Mouse (Mus musculus) R1 (cell line): Measurements from ENCODE around the gene Klhdc4.

ENCODE experiments used
- DNase-seq: peaks from one replicate; pipeline ENCODE4 v3.0.0-alpha.2; 2018; ENCODE audit warnings: low read depth, low spot score

Klhdc4 gene

DNA sequence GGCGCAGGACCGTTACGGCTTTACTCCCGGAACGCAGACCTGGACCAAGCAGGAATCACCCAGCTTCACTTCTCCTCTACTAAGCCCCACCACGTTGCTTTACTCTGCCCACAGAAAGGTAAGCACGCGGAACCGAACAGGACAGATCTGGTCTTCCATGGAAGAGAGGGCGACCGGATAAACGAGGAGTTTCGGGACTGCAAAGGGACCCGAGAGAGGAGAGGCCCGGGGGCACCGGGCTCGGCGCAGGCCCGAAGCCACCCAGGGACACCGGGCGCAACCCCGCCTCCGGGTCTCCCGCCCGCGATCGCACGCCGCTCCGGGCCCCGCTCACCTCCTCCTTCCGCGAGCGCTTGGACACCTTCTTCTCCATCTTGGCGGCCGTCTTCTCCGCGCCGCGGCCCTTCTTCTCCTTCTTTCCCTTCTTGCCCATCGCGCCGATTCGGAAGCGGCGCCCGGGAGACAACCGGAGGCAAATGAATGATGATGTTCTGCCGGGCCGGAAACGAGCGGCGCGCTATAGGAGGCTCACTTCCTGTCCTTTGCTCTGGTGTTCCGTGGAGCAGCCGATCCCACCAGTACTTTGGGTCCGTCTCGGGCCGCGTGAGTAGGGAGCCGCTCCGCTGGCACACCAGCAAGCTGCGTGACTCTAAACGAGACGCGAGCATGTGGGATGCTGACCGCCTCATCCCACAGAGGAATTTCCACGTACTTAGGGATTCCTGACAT, at the start of gene Klhdc4:
Klhdc4 (minus strand) TSS at position 522 of the 729 bp plus-strand sequence.
- DNase-seq, result peak; percentile 95

DNA sequence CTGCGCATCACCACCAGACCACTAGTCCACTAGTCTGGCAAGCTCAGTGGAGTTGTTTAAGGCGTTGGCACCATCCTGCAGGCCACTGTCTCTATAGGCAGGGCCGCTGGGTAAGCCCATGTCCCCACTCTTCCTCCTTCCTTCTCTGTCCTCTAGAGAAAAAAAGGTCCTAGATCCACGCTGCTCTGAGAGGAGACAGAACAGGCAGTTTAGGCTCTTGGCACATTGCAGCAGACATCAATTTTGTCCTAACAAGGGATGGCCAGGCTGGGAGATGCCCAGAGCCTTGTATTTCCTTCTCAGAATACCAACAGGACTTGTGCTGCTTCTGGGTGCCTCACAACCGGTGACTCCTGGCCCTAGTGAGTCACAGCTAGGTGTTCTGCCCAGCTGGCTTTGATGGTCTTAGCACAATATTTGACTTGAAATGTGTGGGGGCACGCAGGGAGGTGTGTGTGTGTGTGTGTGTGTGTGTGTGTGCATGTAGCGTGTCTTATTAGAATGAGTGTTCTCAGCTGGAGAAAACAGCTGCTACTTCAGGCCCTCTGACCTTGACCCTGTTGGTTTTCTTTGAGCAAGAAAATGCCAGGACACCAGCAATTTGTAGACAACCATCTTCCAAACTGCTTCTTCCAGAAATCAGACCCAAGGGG, 48.6 kb upstream of the Klhdc4 start:
- no peak for DNase-seq

DNA sequence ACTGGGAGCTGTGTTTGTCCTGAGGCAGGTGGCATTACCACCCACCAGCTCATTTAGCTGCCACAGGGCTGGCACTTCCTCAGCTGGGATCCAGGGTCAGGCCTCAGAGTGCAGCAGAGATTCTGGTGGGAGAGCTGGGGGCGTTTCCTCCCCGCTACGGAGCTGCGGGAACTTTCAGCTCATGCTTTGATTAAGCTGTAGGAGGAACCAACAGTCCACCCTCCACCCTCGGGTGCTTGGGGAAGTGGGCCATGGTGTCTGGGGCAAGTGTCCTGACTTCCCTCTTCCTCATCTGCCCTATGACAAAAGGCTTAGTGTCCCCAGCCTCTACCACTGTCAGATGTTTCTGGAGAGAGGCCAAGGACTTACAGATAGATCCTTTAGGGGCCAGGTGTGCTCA, 47.8 kb upstream of the Klhdc4 start:
- DNase-seq, result no peak

DNA sequence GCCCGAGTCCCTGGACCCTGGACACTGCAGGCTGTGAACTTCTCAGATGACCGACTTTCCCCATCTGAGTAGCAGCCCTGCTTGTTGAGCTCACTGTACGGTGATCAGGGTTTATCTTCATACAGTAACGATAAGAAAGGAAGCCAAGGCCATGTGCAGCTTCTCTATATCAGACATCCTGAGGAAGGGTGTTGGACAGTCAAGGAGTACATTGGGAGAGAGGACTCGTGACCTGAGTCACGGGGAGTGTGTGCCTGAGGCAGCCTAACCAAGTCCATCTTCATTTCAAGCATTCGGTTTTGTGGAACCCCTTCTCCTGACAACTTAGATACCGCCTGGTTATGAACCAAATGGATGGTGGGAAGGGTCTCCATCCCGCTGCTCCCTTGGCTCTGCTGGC, 46.1 kb upstream of the Klhdc4 start:
- no peak for DNase-seq

DNA sequence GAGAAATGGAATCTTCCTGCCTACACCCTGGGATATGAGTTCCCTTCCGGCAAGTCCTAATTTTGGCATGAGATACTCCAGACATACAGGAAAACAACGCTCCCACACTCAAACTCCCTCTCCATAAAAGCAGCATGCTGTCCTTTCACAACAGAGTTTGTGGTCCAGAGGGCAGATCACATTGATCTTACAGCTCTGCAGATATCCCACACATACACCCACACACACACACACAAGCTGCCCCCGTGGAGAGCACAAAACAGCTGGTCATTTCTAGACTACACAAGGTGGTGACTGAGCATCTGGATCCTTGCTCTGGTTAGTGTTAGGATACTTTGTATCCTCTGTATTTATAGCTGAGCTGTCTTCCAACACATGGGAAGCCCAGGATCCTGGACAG, 45.7 kb upstream of the Klhdc4 start:
- no peak for DNase-seq

DNA sequence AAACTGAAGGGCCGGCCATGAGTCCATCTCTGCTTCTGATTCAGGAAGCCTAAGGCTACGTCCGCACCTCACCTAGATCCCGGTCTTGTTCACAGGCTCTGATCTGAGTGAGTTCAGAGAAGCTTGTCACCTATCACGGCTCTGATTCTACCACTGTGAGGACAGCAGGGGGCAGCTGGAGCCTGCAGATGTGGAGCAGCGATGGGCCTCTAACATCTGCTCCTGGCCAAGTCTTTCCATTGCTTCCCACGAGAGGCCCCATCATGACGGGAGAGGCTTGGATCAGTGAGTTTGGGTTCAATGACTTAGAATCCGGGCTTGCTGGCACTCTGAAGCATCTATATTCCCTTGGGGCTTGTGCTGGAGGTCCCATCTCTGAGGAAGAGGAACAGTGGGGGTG, 44.7 kb upstream of the Klhdc4 start:
- DNase-seq, result peak; percentile 53

DNA sequence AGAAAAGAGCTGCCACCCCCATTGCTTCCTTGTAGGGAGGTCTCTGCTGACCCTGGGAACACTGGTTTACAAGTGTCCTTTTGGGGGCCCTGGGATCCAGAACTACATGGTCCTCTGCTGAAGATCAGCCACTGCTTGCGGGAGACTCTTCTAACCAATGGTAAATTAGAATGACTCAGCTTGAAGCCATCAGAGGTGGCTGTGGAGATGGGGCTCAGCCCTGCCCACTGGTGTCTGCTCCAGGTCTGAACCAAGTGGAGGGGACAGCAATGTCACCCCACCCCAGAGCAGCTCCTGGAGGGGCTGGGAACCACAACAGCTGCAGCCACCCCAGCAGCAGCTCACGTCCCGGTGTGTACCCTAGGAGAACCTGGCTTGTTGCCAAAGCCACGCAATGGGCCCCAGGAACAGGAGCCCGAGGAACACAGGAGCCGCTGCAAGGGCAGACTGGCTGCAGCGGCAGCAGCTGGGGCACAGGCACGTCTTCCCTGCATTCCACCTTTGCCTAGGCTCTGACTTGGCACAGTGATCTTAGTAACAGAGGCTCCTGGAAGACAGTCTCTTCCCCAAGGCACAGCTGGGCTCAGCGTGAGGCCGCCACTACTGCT, 42.6 kb upstream of the Klhdc4 start:
- no peak for DNase-seq

DNA sequence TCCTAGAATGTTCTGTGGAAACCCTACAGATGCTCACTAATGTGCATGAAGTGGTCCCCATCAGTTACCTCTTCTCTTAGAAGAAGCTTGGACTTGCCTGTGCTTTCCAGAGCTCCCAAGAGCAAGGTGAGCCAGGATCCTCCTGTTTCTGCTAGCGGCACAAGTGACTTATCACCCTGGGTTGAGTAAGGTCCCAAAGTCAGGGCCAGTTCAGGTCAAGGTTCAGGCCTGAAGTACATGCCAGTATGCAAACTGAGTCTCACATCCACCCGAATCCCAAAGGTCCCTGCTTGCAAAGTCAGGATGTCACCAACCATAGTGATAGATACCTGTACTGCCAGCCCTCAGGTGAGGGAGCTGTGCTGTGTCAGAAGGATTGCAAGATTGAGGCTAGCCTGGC, 40.8 kb upstream of the Klhdc4 start:
- no peak for DNase-seq

DNA sequence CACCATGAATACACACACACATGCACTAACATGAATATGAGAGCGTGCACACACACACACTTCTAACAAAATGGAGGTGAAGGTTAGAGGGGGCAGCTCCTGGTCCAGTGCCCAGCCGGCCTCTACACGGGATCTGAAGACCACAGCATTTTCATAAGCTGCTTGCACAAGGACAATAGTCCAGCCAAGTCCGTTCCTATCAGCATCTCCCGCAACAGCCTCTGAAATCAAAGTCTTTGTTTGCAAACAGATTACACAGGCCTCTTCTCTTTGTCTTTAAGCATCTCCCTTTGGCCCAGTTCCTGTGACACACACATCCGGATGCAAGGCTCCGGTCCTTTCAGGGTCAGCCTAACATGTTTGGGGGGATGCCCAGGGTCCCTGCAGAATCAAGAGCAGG, 39.5 kb upstream of the Klhdc4 start:
- DNase-seq, result no peak

DNA sequence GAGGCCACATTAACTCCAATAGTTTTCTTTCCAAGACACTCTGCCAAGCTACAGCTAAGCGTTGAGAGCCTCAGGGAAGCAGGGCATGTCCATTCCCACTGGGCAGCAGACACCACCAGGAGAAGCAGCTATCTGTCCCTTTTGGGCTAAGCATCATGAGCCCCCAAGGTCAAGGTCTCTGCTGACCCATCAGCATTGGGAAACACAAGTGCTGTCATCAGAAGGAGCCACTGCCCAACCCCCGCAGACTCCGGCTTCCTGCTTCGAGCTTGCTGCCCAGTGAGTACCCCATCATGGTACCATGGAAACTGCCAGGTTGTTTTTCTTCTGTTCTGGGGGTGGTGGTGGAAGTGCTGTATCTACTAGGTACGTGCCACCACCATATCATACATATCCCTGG, 38.8 kb upstream of the Klhdc4 start:
- no peak for DNase-seq

DNA sequence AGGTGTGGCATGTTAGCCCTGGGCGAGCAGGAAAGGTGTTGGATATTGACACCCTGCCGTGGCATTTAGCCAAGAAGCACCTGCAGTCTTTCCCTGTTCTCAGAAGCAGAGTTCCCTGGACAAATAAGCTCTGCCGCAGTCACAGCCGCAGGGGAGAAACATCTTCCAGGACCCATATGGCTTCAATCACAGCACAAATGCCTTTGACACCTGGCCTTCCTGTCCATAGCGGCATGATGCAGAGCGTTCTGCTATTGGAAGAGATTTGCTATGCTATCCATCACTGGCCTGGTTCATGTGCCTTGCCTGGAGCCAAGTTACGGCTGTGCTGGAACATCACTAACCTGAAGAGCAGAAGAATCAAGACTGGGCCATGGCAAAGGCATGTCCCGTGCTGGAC, 36.0 kb upstream of the Klhdc4 start:
- no peak for DNase-seq

DNA sequence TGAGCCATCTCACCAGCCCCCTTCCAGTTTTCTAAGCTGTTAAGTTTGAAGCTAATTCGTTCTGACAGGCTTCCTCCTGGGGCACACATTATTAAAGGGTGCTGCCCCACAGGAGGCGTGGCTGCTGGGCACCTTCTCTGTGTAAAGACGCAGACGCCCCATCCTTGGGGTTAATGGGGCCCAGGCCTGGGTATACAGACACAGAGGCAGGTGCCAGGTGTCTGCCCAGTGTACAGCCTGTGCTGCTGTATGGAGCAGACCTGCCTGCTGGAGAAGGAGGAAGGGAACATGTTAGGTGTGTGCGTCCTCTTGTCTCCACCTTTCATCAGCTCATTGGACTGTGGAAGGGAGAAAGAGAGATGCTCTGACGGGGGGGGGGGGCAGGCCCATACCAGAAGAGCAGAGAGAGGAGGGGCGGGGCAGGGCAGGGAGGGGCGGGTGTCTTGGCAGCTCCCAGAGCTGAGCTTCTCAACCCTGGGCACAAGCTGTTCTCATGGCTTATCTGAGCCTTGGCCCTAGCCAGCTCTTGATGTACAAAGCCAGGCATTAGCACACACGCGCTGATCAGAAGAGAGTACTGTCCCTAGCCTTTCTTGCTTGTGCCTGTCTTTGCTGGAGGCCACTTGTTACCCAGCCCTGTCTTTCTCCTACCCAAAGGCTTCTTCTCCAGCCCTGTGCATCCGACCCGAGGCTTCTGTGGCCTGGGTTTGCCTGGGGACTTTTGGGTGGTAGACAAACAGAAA, 32.6 kb upstream of the Klhdc4 start:
- no peak for DNase-seq

DNA sequence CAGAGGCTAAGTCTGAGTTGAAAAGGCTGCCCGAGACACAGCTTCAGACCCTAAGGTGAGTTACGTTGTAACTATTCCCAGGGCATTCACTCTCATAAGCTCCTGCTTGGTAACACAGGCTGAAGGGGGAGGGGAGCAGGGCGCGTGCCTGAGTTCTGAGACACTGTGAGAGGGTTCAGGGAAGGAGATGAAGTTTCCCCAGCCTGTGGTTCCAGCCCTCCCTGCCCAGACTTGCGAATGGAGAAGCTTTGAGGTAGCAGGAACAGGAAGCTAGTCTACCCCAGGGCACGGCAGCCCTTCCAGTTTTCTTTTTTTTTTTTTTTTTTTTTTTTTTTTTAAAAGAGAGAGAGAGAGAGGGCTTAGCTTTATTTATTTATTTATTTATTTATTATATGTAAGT, 31.9 kb upstream of the Klhdc4 start:
- DNase-seq, result no peak

DNA sequence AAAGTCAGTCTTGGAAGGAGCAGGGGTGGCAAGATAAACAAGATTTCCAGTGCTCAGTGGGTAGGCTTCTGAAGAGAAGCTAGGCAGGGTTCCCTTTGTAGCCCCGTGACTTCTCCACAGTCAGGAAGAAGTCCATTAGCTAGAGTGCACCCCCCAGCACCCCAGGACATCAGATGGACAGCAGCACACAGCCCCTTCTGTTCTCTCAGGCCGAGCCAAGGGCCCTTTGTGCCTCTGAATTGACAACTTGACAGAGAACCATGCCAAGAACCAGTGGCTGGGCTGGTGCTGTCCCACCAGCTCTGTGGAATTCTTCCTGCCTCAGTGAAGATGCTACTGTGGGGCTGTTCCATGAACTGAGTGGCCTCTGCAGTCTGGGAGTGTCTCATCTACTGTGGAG, 28.4 kb upstream of the Klhdc4 start:
- DNase-seq, result no peak

DNA sequence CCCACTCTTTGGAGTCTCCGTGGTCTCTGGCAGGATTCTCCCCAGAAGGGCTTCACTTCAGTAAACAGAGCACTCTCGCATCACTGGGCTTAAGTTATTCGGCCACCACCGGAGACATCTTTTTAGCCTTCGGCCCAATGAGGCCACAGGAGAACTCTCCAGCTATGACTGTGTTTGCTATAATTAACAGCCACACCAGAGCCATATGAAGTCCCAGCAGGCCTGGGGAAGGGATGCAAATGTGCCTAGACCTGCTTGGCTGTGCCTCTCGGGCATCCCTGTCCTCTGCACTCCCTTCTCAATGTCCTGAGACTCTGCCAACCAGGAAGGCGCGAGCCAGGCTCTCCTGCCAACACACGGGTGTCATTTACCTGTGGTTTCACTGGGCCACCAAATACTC, 28.0 kb upstream of the Klhdc4 start:
- no peak for DNase-seq

DNA sequence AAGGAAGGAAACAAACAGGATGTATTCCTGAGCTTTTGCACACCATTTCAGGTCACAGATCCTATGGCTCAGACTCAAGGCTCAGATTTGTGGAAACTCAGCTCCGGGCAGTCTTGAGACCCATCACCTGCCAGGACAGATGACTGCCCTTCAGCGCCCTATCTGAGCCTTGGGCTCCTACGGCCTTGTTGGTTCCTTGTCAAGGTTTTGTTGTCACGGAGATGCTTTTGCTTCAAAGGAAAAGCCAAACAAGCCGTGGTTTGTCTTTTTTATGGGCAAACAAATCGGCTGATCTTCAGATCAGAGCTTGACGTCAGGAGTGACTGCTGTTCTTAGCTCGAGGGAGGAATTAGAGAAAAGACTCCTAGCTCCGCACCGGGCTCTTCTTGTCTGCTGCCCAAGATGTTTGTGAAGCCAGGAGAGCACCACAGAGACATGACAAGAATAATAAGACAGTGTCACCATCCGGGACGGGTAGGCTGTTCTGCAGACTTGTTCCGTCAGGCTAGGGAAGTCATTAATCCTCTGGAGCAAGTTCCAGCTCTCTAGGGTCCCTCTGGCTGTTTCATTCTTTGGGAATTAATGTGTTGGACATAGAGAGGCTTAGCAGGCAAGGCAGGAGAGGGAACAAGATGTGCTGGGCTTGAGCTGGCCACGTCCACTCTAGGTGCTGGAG, 26.8 kb upstream of the Klhdc4 start:
- DNase-seq, result no peak

DNA sequence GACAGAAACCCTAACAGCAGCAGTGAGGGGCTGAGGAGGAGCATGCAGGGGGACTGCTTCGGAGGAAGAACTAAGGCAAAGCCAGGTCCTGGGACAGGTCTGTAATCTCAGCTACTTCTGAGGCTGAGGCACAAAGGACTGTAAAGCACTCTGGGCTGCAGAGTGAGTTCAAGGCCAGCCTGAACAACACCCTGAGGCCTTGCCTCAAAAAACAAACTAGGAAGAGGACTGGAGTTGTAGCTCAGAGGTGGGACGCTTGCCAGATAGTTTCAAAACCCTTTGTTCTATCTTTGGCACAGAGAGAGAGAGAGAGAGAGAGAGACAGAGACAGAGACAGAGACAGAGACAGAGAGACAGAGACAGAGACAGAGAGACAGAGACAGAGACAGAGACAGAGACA, 24.2 kb upstream of the Klhdc4 start:
- DNase-seq, result no peak

DNA sequence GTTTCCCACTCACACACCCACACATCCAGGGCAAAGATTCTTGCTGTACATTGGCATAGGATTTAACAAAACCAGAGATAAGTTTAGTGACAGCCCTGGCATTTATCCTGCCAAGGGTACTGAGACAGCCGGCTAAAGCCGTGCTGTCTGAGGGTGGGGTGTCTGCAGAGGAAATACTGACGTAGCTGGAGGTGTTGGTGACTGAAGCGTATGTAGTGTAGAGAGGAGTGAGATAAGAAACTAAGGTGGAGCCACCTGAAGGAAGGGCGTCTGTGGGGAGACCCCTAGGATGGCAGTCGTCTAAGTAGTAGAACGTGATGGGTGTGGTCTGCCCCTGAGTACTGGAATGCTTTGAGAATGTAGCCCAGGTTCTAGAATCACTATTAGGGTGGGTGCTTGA, 23.1 kb upstream of the Klhdc4 start:
- no peak for DNase-seq

DNA sequence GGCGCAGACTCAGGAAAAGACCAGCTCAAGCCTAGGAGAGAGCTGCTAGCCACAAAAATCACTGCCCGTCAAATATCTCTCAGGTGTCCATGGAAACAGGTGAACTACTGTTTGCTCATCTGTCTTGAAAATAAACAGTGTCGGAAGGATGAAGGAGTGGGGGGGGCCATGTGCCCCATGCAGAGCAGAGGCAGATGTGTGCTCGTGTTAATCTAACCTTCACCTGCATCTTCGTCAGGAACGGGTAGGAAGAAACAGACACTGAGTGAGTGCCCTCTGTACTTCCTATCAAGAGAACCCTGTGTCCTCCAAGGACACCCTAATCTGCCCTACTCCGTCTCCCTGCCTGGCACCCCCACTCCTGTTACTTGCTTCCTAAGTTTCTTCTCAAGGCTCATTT, 22.3 kb upstream of the Klhdc4 start:
- DNase-seq, result no peak

DNA sequence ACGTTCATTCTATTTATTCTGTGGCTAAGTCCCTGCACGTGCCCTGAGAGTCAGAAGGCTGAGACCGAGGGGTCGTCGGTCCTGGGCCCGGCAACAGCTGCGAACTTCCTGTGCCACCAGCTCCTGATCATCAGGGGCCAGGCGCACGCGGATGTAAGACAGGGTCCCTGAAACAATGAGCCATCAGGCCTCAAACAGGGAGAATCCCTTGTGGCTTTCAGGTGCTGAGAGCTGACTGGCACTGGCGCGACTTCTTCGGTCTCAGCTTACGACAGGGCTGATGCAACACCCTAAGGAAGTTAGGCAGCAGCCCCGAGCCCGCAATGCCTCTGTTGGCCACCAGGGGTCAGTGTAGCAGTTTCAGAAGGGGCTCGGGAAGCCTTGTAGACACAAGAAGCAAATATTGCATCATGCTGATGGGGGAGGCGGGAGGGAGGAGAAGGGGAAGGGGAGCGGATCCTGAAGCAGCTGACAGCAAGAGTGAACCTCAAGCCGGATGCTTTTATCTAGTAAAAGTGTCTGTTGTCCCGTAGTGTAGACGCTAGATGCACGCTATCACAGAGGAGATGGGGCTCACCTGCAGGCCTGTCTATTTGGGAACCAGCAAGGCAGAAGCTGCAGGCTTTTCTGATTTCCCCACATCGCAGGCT, 21.6 kb upstream of the Klhdc4 start:
- peak; percentile 96 for DNase-seq

DNA sequence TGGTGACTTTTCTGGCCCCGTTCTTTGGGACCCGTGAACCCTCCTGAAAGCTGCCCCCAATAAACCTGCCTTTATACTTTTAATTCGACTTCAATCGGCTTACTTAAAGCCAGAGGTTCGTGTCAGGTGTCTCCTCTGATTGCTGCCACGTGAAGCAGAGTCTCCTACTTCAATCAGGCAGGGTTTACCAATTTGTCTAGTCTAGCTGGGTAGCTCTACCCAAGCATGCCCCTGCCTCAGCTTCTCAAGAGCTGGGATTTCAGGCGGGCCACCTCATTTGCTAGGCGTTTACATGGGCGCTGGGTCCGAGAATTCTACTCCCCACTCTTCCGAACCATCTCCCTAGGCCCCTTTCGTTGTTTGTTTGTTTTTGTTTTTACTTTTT, 21.1 kb upstream of the Klhdc4 start:
- no peak for DNase-seq
